Mouse (Mus musculus) heart, embryonic 10.5 days (tissue): ENCODE measurements around the gene Gm20498. TPM values are rescaled to one million over a fixed set of nuclear protein-coding genes. Genes with fewer than 3 reads are reported as not detected.
"Not testable (repeated sequence)": the region's sequence is repeated elsewhere in the genome, so short reads cannot be mapped to it uniquely, and the experiment has no call there.

Experiments
- DNase-seq: peaks from one replicate; pipeline ENCODE4 v3.0.0-alpha.2; 2017; ENCODE audit warnings: low spot score
- H3K27ac ChIP-seq: fragments of 300-500 bp; sonication (generic); 2 replicates; pipeline ENCODE4 v1.5.1; 2016; ENCODE audit warnings: mild to moderate bottlenecking
- H3K27me3 ChIP-seq: fragments of 300-500 bp; sonication (generic); 2 replicates; pipeline ENCODE4 v1.6.1; 2016; ENCODE audit warnings: mild to moderate bottlenecking; ENCODE audit not compliant: poor library complexity, insufficient read depth, severe bottlenecking
- H3K36me3 ChIP-seq: fragments of 300-500 bp; sonication (generic); 2 replicates; pipeline ENCODE4 v1.6.1; 2016; ENCODE audit warnings: mild to moderate bottlenecking, moderate library complexity
- H3K4me1 ChIP-seq: fragments of 300-500 bp; sonication (generic); 2 replicates; pipeline ENCODE4 v1.6.1; 2016; ENCODE audit warnings: mild to moderate bottlenecking
- H3K4me3 ChIP-seq: fragments of 300-500 bp; sonication (generic); 2 replicates; pipeline ENCODE4 v1.5.1; 2016; ENCODE audit warnings: mild to moderate bottlenecking, moderate library complexity
- H3K9me3 ChIP-seq: fragments of 300-500 bp; sonication (generic); 2 replicates; pipeline ENCODE4 v1.6.1; 2016; ENCODE audit warnings: mild to moderate bottlenecking, moderate library complexity
- WGBS: fragments of 180-500 bp; shearing (Covaris S2); methylation state at CpG from one replicate; pipeline ENCODE4 v1.1.7; 2016; 5-methylcytosine and 5-hydroxymethylcytosine counted together
- polyA plus RNA-seq: library from polyadenylated mRNA; unstranded; fragments of >200 nt; fragmentation: Nextera tagmentation; extraction: Ambion mirVana; gene quantifications from 2 replicates; pipeline ENCODE4 v1.2.1, GENCODE M21; 2016

Gm20498 gene
- polyA plus RNA-seq = 34.4 and 36.2 TPM in 2 replicates

GRCm38 (mm10) chr12:81532316-81533028 lies at the start of gene Gm20498, which contains the start of gene Synj2bp:
Gene Gm20498 (minus strand): TSS chr12:81532905.
Gene Synj2bp (minus strand): TSS chr12:81532911.
- Histone ChIP-seq H3K4me3 (peak within 1 kb of the TSS; percentile 83), H3K27ac (peak within 1 kb of the TSS; percentile 91), H3K4me1 (peaks cover 8% of the 10 kb centered on the region; the same call in 1 of the 2 replicates), H3K9me3 (no peaks in the 10 kb centered on the region), H3K27me3 (no peaks in the 10 kb centered on the region), H3K36me3 (no peaks in the 10 kb centered on the region)
- peak; percentile 95 for DNase-seq
- WGBS = under 1% methylated on average over 46 of the region's 46 CpGs

GRCm38 (mm10) chr12:81568374-81568773 lies 35.7 kb upstream of the Gm20498 start, which contains the start of gene Adam21:
Gene Adam21 (minus strand): TSS chr12:81568474.
- no peak for DNase-seq
- no peaks in the 10 kb centered on the region for H3K9me3 ChIP-seq
- no peaks in the 10 kb centered on the region for H3K4me1 ChIP-seq
- no peak within 1 kb of the TSS for H3K4me3 ChIP-seq
- no peak within 1 kb of the TSS for H3K27ac ChIP-seq
- WGBS = 88% methylated on average over 1 of the region's 1 CpGs
- H3K36me3 ChIP-seq = peaks cover 24% of the 10 kb centered on the region
- H3K27me3 ChIP-seq = no peaks in the 10 kb centered on the region

- Histone ChIP-seq H3K9me3 (no peaks in the 10 kb centered on the region), H3K27ac (no peak overlapping the region), H3K4me1 (no peaks in the 10 kb centered on the region), H3K27me3 (no peaks in the 10 kb centered on the region), H3K36me3 (peaks cover 20% of the 10 kb centered on the region), H3K4me3 (no peak overlapping the region)
- 82% methylated on average over 5 of the region's 5 CpGs for WGBS
- no peak for DNase-seq
Observed at GRCm38 (mm10) chr12:81567931-81568330, 35.2 kb upstream of the Gm20498 start.

GRCm38 (mm10) chr12:81564173-81564572 lies 31.5 kb upstream of the Gm20498 start:
- Histone ChIP-seq H3K4me3 (no peak overlapping the region), H3K4me1 (no peaks in the 10 kb centered on the region), H3K36me3 (no peaks in the 10 kb centered on the region), H3K9me3 (no peaks in the 10 kb centered on the region), H3K27me3 (no peaks in the 10 kb centered on the region), H3K27ac (no peak overlapping the region)
- WGBS = 91% methylated on average over 3 of the region's 3 CpGs
- DNase-seq = no peak

- Histone ChIP-seq H3K4me3 (no peak overlapping the region), H3K27me3 (no peaks in the 10 kb centered on the region), H3K9me3 (no peaks in the 10 kb centered on the region), H3K27ac (no peak overlapping the region), H3K4me1 (no peaks in the 10 kb centered on the region), H3K36me3 (no peaks in the 10 kb centered on the region)
- no peak for DNase-seq
- WGBS = 86% methylated on average over 3 of the region's 3 CpGs
Observed at GRCm38 (mm10) chr12:81549286-81549685, 16.6 kb upstream of the Gm20498 start.

GRCm38 (mm10) chr12:81547163-81547562 lies 14.5 kb upstream of the Gm20498 start:
- Histone ChIP-seq H3K4me3 (no peak overlapping the region), H3K4me1 (no peaks in the 10 kb centered on the region), H3K27ac (no peak overlapping the region), H3K27me3 (no peaks in the 10 kb centered on the region), H3K9me3 (no peaks in the 10 kb centered on the region), H3K36me3 (no peaks in the 10 kb centered on the region)
- DNase-seq = no peak
- WGBS = 65% methylated on average over 4 of the region's 4 CpGs

GRCm38 (mm10) chr12:81533029-81533419 lies 319 bp upstream of the Gm20498 start:
- DNase-seq = no peak
- Histone ChIP-seq H3K27ac (peak overlapping the region; percentile 91), H3K9me3 (no peaks in the 10 kb centered on the region), H3K4me1 (peaks cover 8% of the 10 kb centered on the region; the same call in 1 of the 2 replicates), H3K4me3 (peak overlapping the region; percentile 83), H3K27me3 (no peaks in the 10 kb centered on the region), H3K36me3 (no peaks in the 10 kb centered on the region)
- 34% methylated on average over 4 of the region's 4 CpGs for whole genome bisulfite sequencing

- not testable (repeated sequence) for H3K36me3 ChIP-seq, H3K27ac ChIP-seq, H3K27me3 ChIP-seq, DNase-seq, H3K9me3 ChIP-seq, H3K4me1 ChIP-seq, H3K4me3 ChIP-seq
- WGBS = 73% methylated on average over 8 of the region's 8 CpGs
Observed at GRCm38 (mm10) chr12:81530587-81530986, 2.1 kb downstream of the Gm20498 start.

GRCm38 (mm10) chr12:81496906-81497305 lies 35.8 kb downstream of the Gm20498 start:
- H3K27me3 ChIP-seq, H3K4me1 ChIP-seq, H3K4me3 ChIP-seq, H3K27ac ChIP-seq, DNase-seq, H3K9me3 ChIP-seq: not testable (repeated sequence)
- H3K36me3 ChIP-seq = peaks cover 13% of the 10 kb centered on the region; the same call in 1 of the 2 replicates
- WGBS = 96% methylated on average over 9 of the region's 9 CpGs

- no peaks in the 10 kb centered on the region for H3K9me3 ChIP-seq
- DNase-seq = no peak
- no peaks in the 10 kb centered on the region for H3K4me1 ChIP-seq
- no peak overlapping the region for H3K27ac ChIP-seq
- H3K4me3 ChIP-seq = no peak overlapping the region
- H3K27me3 ChIP-seq = no peaks in the 10 kb centered on the region
- WGBS = 96% methylated on average over 5 of the region's 5 CpGs
- no peaks in the 10 kb centered on the region for H3K36me3 ChIP-seq
Observed at GRCm38 (mm10) chr12:81490491-81490890, 42.2 kb downstream of the Gm20498 start.

- H3K4me1 ChIP-seq = no peaks in the 10 kb centered on the region
- WGBS = 47% methylated on average over 6 of the region's 6 CpGs
- H3K27me3 ChIP-seq = no peaks in the 10 kb centered on the region
- peak overlapping the region; percentile 95 for H3K27ac ChIP-seq
- no peaks in the 10 kb centered on the region for H3K36me3 ChIP-seq
- peak overlapping the region; percentile 87 for H3K4me3 ChIP-seq
- no peaks in the 10 kb centered on the region for H3K9me3 ChIP-seq
- no peak for DNase-seq
Observed at GRCm38 (mm10) chr12:81485311-81485710, 47.4 kb downstream of the Gm20498 start.

GRCm38 (mm10) chr12:81484727-81485191 lies 47.9 kb downstream of the Gm20498 start, which contains the start of gene Cox16:
Gene Cox16 (minus strand): TSS chr12:81485127.
- DNase-seq = peak; percentile 94
- peak within 1 kb of the TSS; percentile 87 for H3K4me3 ChIP-seq
- no peaks in the 10 kb centered on the region for H3K4me1 ChIP-seq
- H3K9me3 ChIP-seq = no peaks in the 10 kb centered on the region
- under 1% methylated on average over 31 of the region's 31 CpGs for WGBS
- no peaks in the 10 kb centered on the region for H3K27me3 ChIP-seq
- H3K36me3 ChIP-seq = no peaks in the 10 kb centered on the region
- H3K27ac ChIP-seq = peak within 1 kb of the TSS; percentile 95

- WGBS = 5% methylated on average over 7 of the region's 7 CpGs
- no peak for DNase-seq
- Histone ChIP-seq H3K9me3 (no peaks in the 10 kb centered on the region), H3K36me3 (no peaks in the 10 kb centered on the region), H3K4me1 (no peaks in the 10 kb centered on the region), H3K27me3 (no peaks in the 10 kb centered on the region), H3K27ac (peak overlapping the region; percentile 95), H3K4me3 (peak overlapping the region; percentile 87)
Observed at GRCm38 (mm10) chr12:81484212-81484611, 48.5 kb downstream of the Gm20498 start.
